Mouse (Mus musculus): ENCODE data around the gene Fgfr2.

Gene Fgfr2

GRCm38 (mm10) chr7:132234250-132234649 lies 888.9 kb downstream of the Fgfr2 start:
- DNase-seq, result no peak

DNA sequence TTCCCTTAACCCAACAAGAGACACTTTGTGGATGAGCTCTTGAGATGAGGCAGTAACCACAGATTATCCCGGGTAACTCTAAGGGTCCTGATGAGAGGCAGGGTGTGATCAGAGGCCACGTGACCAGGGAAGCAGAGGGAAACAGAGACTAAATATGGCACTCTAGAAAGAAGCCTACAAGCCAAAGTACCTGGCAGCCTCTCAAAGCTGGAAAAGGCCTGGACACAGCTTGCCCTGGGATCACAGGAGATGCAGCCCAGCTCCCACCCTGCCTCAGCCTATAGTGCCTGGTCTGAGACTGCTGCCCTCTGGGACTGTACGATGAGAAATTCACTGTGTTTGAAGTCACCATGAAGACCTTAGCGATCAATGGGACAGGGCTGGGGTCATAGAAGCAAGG lies 889.4 kb downstream of the Fgfr2 start:
- DNase-seq, result no peak

GRCm38 (mm10) chr7:132232937-132233336 lies 890.2 kb downstream of the Fgfr2 start:
- DNase-seq, result peak; percentile 32

GRCm38 (mm10) chr7:132231476-132231875 lies 891.7 kb downstream of the Fgfr2 start:
- no peak for DNase-seq

GRCm38 (mm10) chr7:132230961-132231360 lies 892.2 kb downstream of the Fgfr2 start:
- DNase-seq, result no peak

- DNase-seq, result no peak
These were observed 896.0 kb downstream of the Fgfr2 start for GRCm38 (mm10) chr7:132227075-132227640.

DNA sequence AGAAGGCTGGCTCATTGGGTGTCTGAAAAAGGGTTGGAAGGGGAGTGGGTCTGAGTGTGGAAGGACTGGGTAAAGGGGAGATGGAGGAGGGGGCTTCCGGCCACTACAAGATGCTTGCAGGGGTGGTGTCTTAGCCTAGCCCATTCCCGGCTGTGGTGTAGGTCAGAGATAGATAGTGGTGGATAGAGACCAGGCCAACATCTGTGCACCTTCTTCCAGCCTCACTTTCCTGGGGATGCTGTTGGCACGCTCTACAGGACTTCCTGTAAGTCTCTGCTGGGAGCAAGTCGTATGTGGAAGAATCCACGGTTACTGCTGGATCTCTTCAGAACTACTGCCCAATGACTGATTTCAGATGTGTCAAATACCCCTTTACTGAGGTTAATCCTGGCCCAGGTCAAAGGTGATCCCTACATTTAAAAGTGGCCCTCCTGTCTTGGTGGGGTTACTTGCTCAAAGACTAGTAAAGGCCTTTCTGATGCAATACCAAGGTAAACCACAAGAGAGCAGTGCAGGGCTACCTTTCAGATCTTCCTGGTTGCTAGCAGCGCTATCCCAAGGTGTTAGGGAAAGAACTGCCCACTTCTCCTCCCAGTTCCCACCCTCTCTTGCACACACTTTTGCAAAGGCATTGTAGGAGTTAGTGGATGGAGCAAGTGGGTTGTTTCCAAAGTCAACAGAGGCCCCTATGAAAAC lies 896.6 kb downstream of the Fgfr2 start:
- DNase-seq, result peak; percentile 72

- DNase-seq, result no peak
These were observed 899.6 kb downstream of the Fgfr2 start for GRCm38 (mm10) chr7:132223452-132224141.

DNA sequence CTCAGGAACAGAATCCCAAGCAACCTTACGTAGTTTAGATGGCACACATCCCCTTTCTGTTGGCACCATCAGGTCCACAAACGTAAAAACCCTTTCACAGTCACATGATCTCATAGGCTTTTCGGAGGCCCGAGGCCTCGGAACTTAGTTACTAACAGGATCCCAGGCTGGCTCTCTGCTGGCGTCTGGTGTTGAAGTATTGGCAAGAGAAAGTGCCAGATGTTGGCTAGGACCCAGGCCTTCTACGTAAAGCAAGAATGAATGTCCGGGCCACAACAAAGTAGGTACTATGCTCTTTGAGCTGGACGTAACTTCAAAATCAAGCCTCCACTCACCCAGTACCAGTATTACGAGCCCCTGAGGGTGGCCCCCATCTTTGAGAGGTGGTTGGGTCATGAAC lies 909.1 kb downstream of the Fgfr2 start:
- no peak for DNase-seq

DNA sequence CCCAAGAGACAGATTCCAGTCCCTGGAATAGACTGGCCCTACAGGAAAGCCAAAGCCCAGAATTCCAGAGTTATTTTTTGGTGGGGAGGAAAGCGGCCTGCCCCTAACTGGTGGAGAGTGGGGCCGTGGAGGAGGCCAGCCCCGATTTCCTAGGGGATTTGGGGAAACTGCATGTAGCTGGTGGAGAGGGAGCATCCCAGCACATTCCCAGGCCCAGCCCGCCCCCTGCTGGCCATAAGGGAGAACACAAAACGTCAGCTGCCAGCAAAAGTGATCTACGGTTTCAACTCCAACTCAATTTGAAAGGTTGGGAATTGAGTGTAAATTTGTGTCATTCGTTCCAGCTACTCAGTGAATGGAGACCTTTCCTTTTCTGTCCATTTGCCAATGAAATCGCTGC lies 909.7 kb downstream of the Fgfr2 start:
- DNase-seq, result no peak

- no peak for DNase-seq
These were observed 911.0 kb downstream of the Fgfr2 start for GRCm38 (mm10) chr7:132211920-132212701.

DNA sequence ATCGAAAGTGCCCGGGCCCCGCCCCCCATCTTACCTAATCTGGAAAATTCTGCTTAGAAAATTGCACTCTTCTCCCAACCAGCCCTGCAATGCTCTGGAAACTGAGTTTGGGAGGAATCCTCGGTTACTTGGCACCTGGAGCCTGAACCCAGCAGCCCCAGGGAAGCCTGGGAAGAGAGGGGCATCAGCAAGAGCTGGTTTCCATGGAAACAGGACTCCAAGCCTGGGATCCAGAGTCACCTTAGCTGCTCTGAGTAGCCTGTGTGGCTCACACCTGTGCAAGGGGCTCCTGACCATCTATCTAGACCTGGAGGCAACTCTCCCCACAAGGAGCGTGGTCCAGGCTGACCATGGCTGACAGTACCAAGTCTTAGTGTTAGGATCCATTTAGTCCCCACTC lies 912.5 kb downstream of the Fgfr2 start:
- no peak for DNase-seq

- no peak for DNase-seq
These were observed 914.1 kb downstream of the Fgfr2 start for GRCm38 (mm10) chr7:132208946-132209651.

DNA sequence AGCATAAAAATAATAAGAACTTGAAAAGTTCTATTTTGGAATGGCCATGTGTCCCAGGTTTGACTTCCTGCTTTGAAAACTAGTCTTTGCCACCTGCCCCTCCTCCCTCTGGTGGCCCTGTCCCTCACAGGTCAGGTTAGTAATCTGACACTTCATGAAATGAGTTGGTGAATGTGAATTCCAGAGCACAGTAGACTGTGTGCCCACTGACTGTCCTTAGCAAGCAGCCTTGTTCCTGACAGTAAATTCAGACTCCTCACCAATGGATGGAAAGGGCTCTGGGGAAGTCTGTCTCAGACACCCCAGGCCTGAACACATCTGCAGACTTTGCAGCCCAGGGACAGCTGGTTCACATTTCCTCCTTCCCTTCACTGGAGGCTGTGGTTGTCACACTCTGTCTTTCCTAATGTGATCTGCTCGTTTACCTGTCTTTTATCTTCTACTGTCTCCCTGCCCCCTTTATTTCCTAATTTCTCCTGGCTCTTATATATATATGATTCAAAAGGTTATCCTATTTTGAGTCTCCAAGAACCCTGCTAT lies 919.0 kb downstream of the Fgfr2 start:
- no peak for DNase-seq

DNA sequence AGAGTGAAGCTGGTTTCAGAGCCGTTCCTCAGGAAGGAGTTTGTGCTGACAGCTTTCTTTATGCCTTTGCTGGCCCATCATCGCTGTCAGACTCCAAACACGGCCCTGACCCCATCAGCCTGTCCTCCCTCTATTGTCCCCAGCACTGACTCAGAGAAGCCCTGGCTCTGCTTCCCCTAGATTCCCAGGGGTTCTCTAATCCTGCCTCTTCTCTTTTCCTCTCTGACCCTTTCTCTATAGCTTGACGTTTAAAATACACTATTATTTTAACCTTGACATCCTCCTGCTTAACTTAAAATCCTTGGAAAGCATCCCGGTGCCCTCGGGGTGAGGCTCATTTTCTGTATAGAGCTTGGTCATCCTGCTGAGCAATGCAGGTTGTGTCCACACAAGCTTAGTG lies 923.5 kb downstream of the Fgfr2 start:
- no peak for DNase-seq

- DNase-seq, result no peak
These were observed 924.3 kb downstream of the Fgfr2 start for GRCm38 (mm10) chr7:132198806-132199205.

DNA sequence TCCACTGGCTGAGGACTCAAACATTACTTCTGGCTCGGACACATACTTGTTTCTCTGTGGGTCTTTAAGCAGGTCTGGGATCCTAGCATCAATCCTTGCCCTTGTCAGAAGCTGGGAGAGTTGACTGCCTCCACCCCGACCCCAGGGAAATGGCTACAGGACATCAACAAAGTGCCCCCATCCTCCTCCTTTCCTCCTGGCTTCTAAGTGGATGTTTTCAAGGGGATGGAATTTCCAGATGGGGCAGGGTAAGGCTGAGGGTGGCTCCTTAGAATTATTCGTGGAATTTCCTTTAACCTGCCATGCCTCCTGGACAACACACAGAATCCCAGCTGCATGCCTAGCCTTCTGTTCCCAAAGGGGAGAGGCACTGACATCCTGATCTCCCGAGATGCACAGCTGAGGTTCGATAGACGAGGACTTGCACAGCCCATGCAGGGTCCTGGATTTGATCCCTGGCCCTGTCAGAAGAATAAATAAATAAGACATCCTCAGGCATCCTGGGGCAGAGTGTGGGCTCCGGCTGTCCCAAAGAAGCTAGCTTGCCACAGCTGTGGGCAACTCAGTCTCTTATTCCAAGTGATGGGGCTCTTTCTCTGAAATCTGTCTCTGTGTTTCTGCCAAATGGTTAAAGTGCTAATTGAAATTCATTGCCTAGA lies 925.2 kb downstream of the Fgfr2 start:
- DNase-seq, result no peak

DNA sequence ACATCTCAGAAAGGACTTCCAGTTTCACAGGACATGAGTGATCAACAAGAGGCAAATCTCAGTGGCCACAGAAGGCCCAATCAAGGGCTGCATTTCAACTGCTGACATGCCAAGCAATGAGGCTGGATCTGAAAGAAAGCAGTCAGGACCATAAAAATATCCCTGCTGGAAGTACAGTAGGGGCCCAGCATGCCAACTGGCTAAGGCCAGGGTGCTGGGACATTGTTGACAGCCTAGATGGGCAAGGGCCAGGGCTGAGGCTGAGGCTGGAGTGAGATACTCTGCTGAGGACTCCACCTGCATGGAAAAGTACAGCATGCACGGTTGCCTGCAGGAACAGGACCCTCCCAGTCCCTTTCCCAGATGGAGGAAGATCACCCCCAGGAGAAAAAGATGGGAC lies 926.6 kb downstream of the Fgfr2 start:
- no peak for DNase-seq

- no peak for DNase-seq
These were observed 929.5 kb downstream of the Fgfr2 start for GRCm38 (mm10) chr7:132193606-132194005.

- DNase-seq, result no peak
These were observed 935.7 kb downstream of the Fgfr2 start for GRCm38 (mm10) chr7:132187456-132187855.

DNA sequence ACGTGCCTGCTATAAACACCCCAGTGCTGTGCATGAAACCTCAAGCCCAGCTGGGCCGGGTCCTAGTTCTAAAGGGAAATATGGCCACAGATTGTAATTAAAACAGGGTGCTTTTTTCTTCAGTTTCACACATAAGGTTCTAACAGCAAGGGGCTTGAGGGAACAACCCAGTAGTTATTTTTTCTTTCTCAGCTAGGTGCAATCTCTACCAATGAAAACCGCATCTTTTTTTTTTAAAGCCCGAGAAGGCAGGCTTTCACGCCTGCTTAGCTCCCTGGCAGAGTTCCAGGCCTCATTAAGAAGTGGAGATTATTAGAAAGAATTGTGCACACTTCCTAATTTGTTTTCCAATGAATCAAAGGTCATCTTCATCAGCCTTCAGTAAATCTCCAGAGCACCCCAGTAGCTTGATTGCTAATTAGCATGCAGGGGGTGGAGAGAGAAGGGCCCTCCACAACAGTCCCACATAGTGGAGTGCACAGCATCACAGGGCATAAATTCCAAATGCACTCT lies 939.2 kb downstream of the Fgfr2 start:
- DNase-seq, result no peak

All from kidney, adult 11 months (tissue).